Mouse (Mus musculus) stomach, postnatal 0 days (tissue): ENCODE results near the gene Arhgef3.

Source experiments
- CTCF ChIP-seq: IDR thresholded peaks from 2 replicates; pipeline ENCODE4 v1.5.1; 2016; ENCODE audit warnings: antibody characterized with exemption, low read depth, mild to moderate bottlenecking, moderate library complexity
- EP300 ChIP-seq: optimal IDR thresholded peaks from 2 replicates; pipeline ENCODE3; 2016; ENCODE audit warnings: antibody characterized with exemption

- TF ChIP-seq EP300 (no peak), CTCF (no peak)
Observed at GRCm38 (mm10) chr14:27355937-27356336, 241.2 kb downstream of the Arhgef3 start.
